Mouse (Mus musculus): ENCODE data around the gene Polr3h. TPM values are rescaled to one million over a fixed set of nuclear protein-coding genes. Genes with fewer than 3 reads are reported as not detected.

Gene Polr3h
- polyA plus RNA-seq, 1 experiment from 2014 or later: 68.2 TPM

Other genes with a start within 250 kb of the Polr3h start
- gene Chadl, start 229.0 kb downstream of the Polr3h start, polyA plus RNA-seq (2014; fragmentation: Nextera tagmentation; extraction: Ambion mirVana): 4.4 and 4.5 TPM in 2 replicates
- gene Zc3h7b, start 181.2 kb downstream of the Polr3h start, polyA plus RNA-seq (2014; fragmentation: Nextera tagmentation; extraction: Ambion mirVana): 53.9 and 57.9 TPM in 2 replicates
- gene Rangap1, start 180.7 kb downstream of the Polr3h start, polyA plus RNA-seq (2014; fragmentation: Nextera tagmentation; extraction: Ambion mirVana): 125 and 129 TPM in 2 replicates
- gene Tef, start 123.8 kb downstream of the Polr3h start, polyA plus RNA-seq (2014; fragmentation: Nextera tagmentation; extraction: Ambion mirVana): 13.7 and 14.6 TPM in 2 replicates
- 16.7 and 16.8 TPM in 2 replicates for gene Tob2, start 67.4 kb downstream of the Polr3h start, polyA plus RNA-seq (2014; fragmentation: Nextera tagmentation; extraction: Ambion mirVana)
- 240 and 243 TPM in 2 replicates for gene Phf5a, start 54.3 kb downstream of the Polr3h start, polyA plus RNA-seq (2014; fragmentation: Nextera tagmentation; extraction: Ambion mirVana)
- 158 and 162 TPM in 2 replicates for gene Aco2, start 53.9 kb downstream of the Polr3h start, polyA plus RNA-seq (2014; fragmentation: Nextera tagmentation; extraction: Ambion mirVana)
- 4.9 TPM in 2 replicates for gene Csdc2, start 10.5 kb upstream of the Polr3h start, polyA plus RNA-seq (2014; fragmentation: Nextera tagmentation; extraction: Ambion mirVana)
- gene Pmm1, start 34.7 kb upstream of the Polr3h start, polyA plus RNA-seq (2014; fragmentation: Nextera tagmentation; extraction: Ambion mirVana): 15.3 and 16.0 TPM in 2 replicates
- gene 1700029P11Rik, start 54.3 kb upstream of the Polr3h start, polyA plus RNA-seq (2014; fragmentation: Nextera tagmentation; extraction: Ambion mirVana): not detected in 2 replicates
- 91.0 and 105 TPM in 2 replicates for gene Xrcc6, start 61.6 kb upstream of the Polr3h start, polyA plus RNA-seq (2014; fragmentation: Nextera tagmentation; extraction: Ambion mirVana)
- 34.4 and 37.7 TPM in 2 replicates for gene Desi1, start 107.6 kb upstream of the Polr3h start, polyA plus RNA-seq (2014; fragmentation: Nextera tagmentation; extraction: Ambion mirVana)
- 326 and 338 TPM in 2 replicates for gene Snu13, start 121.4 kb upstream of the Polr3h start, polyA plus RNA-seq (2014; fragmentation: Nextera tagmentation; extraction: Ambion mirVana)
- 0.04 TPM in 1 of 2 replicates, not detected in the other for gene 4930407I10Rik, start 132.9 kb upstream of the Polr3h start, polyA plus RNA-seq (2014; fragmentation: Nextera tagmentation; extraction: Ambion mirVana)
- 0.05 and 0.14 TPM in 2 replicates for gene Mei1, start 143.8 kb upstream of the Polr3h start, polyA plus RNA-seq (2014; fragmentation: Nextera tagmentation; extraction: Ambion mirVana)
- gene Ccdc134, start 201.7 kb upstream of the Polr3h start, polyA plus RNA-seq (2014; fragmentation: Nextera tagmentation; extraction: Ambion mirVana): 22.3 and 24.4 TPM in 2 replicates
- 129 and 138 TPM in 2 replicates for gene Srebf2, start 220.9 kb upstream of the Polr3h start, polyA plus RNA-seq (2014; fragmentation: Nextera tagmentation; extraction: Ambion mirVana)

All from limb, embryonic 11.5 days (tissue).